Mouse (Mus musculus): ENCODE measurements at regions not wholly inside any gene's neighbourhood (a gene's known extent, or its start where the extent isn't known, plus 50 kb on each side); places are given as distances from the start of the nearest gene placed in this dataset.

GRCm38 (mm10) chr4:9057113-9057512 lies 818.3 kb upstream of the Car8 start:
- TF ChIP-seq POLR2A (IDR thresholded peaks at IDR 0.05; ENCODE audit: control insufficient read depth, low read depth, low read length): no peak
- TF ChIP-seq CTCF (IDR thresholded peaks at IDR 0.05; ENCODE audit: control insufficient read depth, insufficient read depth, insufficient replicate concordance, low read depth, low read length): no peak

Measured in testis, adult 2 months (tissue).